Mouse (Mus musculus) gastrocnemius, adult 8-10 months (tissue): Measurements from ENCODE around the gene Nmb. TPM values are rescaled to one million over a fixed set of nuclear protein-coding genes. Genes with fewer than 3 reads are reported as not detected.
"Not testable (repeated sequence)": the region's sequence is repeated elsewhere in the genome, so short reads cannot be mapped to it uniquely, and the experiment has no call there.

ENCODE experiments used
- DNase-seq, 2 experiments: peaks; one replicate each; pipeline ENCODE4 v3.0.0; 2022; ENCODE audit warnings: low spot score in 2 of 2
- total RNA-seq, 4 experiments: library from RNA; stranded (reverse); gene quantifications; 2 replicates each; pipeline ENCODE4 v1.2.4; 2022

The Nmb gene
- total RNA-seq: 1 to 10 TPM; 2.4 to 5.0 (median 4.0) TPM

GRCm38 (mm10) chr7:80904921-80905515, at the start of gene Nmb:
Nmb (minus strand) TSS chr7:80905076.
- DNase-seq: peak; percentile 46 to 57

DNA sequence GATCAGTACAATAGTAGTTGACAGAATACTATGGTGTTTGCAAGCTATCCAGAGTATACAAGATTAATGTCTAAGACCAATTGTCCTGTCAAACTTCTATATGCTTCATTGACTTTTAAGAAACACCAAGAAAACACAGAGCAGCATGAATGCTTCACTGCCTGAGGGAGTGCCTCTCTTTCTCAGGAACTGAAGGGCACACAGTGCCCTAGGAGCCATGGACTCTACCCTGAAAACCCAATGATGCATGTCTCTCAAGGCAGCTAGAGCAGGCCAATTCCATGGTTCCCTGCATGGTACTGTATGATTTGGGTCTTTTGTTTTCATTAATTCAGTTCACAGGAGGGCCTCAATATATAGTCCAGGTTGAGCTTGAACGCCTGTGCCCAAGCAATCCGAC, 49.4 kb upstream of the Nmb start:
- DNase-seq: no peak

DNA sequence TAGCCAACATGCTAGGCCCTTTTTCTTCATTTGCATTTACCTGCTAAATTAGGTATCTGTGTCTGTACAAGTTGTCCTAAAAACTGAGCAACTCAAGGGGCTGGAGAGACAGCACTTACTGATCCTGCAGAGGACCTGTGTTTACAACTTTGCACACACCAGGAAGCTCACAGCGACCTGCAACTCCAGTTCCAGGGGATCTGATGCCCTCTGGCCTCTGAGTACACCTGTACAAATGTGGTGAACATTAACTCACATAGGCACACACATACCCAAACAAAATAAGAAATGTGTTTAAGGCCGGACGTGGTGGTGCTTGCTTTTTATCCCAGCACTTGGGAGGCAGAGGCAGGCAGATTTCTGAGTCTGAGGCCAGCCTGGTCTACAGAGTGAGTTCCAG, 47.3 kb upstream of the Nmb start:
- DNase-seq: no peak

DNA sequence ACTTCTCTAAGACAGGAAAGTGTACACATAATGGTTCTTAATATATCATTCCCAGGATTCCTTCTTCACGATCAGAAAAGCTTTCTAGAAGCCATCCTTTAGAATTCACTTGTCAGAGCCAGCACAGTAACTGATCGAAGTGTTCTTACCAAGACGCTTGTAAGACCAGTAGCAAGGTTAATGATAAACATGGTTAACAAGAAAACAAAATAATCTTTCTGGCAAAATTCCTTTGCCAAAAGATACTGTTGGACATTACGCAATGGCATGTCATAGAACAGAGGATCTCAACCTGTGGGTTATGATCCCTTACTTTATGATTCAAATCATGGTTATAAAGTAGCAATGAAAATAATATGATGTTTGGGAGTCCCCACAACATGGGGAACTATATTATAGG, 46.6 kb upstream of the Nmb start:
- DNase-seq: no peak

- peak; percentile 89 to 91 for DNase-seq
Observed at GRCm38 (mm10) chr7:80947445-80948350, 42.8 kb upstream of the Nmb start, which contains the start of gene Sec11a. Sec11a (minus strand) TSS chr7:80947780.

DNA sequence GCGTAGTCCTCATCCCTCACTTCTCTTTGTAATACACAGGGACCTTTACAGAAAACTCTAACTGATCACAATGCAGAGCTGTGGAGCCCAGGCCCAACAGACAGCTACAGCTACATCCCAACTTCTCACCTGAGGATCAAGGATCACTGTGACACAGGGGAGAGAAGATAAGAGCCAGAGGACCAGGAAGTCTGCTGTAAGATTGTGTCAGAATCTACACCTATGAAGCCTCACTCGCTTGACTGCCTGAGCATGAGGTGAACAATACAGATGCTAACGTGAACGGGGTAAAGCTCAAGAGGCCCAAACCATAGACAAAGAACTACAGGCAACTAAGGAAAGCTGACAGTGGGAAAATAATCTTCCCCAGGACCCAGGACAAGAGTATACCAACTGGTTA, 34.9 kb upstream of the Nmb start:
- no peak for DNase-seq

GRCm38 (mm10) chr7:80937304-80937666, 32.4 kb upstream of the Nmb start:
- not testable (repeated sequence) for DNase-seq

DNA sequence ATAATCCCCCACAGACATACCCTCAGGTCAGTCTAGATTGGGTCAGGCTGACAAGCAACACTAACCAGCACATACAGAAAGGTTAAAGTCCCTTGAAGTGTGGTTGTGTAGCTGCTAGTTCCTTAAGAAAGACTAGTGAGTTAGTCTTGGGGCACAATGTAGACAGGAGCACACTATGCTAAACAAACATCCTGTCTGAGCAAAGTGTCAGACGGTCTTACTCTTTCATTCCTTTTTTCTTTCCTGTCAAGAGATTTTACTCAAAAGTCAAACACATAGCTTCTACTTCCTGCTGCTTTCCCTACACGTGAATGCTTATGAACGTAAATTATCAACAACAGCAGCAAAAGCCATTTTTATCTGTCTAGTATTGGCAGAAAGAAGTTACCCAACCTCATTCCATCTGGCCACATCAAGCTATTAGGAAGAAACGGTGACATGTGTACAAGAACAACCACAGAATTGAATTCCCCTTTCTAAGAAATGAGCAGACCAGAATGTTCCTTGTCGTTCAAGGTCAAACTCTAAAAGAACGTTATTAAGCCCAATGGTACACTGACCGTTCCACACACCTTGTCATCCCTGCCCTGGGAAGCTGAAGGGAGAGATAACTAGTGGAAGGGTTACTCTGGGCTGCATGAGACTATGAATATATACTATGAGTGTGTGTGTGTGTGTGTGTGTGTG, 31.9 kb upstream of the Nmb start:
- DNase-seq: not testable (repeated sequence)

- DNase-seq: no peak
Observed at GRCm38 (mm10) chr7:80935834-80936233, 31.0 kb upstream of the Nmb start.

GRCm38 (mm10) chr7:80932777-80933176, 27.9 kb upstream of the Nmb start:
- no peak for DNase-seq

GRCm38 (mm10) chr7:80931618-80932207, 26.8 kb upstream of the Nmb start:
- no peak for DNase-seq

GRCm38 (mm10) chr7:80923165-80923564, 18.3 kb upstream of the Nmb start:
- no peak for DNase-seq

- no peak for DNase-seq
Observed at GRCm38 (mm10) chr7:80919647-80920008, 14.8 kb upstream of the Nmb start.

DNA sequence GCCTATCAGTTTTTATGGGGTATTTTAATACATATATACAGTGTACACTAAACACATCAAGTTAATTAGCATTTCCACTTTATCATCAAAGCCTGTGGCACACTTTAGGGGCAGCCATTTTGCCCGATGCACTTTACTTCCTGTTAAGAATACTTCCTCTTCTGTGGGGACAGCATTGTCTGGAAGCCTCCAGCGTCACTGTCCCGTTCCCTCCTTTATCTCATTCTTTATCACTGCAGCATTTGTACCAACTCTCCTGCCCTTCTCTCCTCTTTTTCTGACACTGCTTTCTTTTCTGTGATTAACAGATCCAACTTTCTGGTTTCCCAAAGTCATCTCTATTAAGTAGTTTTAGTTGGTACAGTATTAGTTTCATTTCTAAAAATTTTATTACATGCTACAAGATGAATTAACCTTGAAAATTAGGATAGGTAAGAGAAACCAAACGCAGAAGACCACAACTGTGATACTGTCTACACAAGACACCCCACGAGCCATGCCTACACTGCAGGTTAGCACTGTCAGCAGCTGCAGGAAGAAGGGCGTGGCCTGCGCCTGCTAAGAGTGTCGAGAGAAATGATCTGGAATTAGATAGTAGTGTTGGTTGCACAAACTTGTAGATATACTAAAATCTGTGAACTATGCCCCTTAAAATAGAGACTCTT, 14.2 kb upstream of the Nmb start:
- DNase-seq: no peak

GRCm38 (mm10) chr7:80917916-80918465, 13.1 kb upstream of the Nmb start:
- DNase-seq: no peak

DNA sequence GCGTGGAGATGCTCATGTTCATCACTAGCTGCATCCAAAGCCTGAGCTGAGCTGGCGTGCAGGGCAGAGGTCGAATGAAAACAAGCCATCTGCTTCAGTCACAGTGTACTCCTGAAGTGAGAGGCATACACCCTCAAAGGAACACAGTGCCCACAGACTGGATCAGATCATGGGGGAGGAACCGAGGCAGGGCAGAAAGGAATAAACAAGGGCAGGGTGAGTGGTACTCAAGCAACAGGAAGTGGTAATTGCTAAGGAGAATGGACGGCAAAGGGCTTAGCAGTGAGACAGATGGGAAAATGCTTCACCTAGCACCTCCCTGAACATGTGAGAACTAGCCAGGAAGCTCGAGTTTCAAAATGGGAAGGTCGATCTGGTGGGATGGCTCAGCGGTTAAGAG, 7.6 kb upstream of the Nmb start:
- DNase-seq: no peak

DNA sequence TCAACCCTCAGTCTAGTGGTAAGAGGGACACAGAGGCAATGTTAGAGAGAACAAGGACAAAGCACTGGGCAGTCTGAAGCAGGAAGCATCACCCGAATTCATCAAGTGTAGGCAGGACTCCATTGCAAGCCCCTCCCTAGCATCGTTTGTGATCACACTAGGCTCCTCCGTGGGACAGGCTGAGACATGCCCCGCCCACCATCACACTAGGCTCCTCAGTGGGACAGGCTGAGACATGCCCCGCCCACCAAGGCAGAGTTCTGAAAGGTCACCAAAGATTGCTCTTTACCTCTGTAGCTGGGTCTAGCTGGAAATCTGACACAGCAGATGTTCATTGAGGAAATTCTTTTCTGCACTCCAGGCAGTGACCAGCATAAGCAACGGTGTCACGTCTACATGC, 6.2 kb upstream of the Nmb start:
- DNase-seq: no peak

- DNase-seq: no peak
Observed at GRCm38 (mm10) chr7:80903625-80904422, 1.1 kb downstream of the Nmb start.

- no peak for DNase-seq
Observed at GRCm38 (mm10) chr7:80901541-80902274, 3.2 kb downstream of the Nmb start.
